Mouse (Mus musculus) gastrocnemius, postnatal 14 days (tissue): Measurements from ENCODE around the gene Ablim2. TPM values are rescaled to one million over a fixed set of nuclear protein-coding genes. Genes with fewer than 3 reads are reported as not detected.

Experiments
- DNase-seq: peaks from one replicate; pipeline ENCODE4 v3.0.0; 2021; ENCODE audit warnings: mixed read lengths
- intact Hi-C: fragments of 180-260 bp; cut with DNase I; formaldehyde crosslinking; loops from one replicate; pipeline ENCODE4 v1.15.1; 2025; ENCODE audit warnings: low total_unique reads
- total RNA-seq, 2 experiments: library from RNA; stranded (reverse); gene quantifications; 2 replicates each; pipeline ENCODE4 v1.2.3; 2021

Ablim2 gene
- total RNA-seq, 2 experiments from 2014 or later: 36.0 to 41.7 TPM

DNA sequence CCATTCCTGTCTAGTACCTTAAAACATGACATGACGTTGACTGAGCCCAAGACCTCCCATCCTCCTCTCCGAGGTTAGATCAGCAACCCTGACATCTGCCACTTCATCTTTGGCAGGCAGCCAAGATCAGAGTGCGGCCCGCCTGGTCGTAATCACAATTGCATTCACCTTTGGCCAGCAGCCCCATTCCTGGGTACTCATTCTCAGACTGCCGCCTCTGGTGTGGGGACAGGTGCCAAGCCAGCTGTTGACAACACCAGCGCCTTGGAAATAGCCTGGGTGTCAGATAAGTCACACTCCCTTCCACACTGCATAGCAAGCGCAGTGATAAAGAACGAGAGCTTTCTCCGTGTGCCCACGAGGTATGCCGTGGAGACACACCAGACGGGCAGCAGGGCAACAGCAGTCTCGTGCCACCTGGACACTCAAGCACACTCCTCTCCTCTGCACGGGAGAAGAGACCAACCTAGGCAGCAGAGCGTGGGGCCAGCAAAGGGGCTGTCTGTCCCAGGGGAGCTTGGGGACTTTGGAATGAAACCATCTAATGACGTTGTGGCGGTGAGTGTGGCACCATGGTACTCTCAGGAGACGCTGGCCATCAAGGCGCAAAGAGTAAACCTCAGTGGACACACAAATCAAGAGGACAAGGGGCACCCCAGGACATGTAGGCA is 20.3 kb upstream of the Ablim2 start:
- intact Hi-C loops: no loop called here
- peak; percentile 59 for DNase-seq

DNA sequence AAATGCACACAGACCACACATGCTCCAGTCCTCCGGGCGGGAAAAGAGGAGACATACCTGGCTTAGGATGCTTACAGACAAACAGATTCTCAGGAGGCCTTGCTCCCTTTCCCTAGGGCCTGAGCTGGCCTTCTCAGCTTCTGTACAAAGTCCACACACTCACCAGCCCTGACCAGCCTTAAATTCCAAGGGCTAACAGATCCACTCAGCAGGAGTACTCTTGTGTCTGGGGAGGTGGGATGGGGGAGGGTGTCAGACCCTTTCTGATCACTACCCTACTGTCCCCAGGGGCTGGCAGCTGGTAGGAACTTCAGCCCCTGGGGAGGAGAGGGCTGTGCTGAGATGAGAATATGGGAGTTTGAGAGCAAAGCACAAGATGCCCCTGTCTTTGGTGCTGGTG is 18.7 kb upstream of the Ablim2 start:
- intact Hi-C loops: no loop called here
- no peak for DNase-seq

DNA sequence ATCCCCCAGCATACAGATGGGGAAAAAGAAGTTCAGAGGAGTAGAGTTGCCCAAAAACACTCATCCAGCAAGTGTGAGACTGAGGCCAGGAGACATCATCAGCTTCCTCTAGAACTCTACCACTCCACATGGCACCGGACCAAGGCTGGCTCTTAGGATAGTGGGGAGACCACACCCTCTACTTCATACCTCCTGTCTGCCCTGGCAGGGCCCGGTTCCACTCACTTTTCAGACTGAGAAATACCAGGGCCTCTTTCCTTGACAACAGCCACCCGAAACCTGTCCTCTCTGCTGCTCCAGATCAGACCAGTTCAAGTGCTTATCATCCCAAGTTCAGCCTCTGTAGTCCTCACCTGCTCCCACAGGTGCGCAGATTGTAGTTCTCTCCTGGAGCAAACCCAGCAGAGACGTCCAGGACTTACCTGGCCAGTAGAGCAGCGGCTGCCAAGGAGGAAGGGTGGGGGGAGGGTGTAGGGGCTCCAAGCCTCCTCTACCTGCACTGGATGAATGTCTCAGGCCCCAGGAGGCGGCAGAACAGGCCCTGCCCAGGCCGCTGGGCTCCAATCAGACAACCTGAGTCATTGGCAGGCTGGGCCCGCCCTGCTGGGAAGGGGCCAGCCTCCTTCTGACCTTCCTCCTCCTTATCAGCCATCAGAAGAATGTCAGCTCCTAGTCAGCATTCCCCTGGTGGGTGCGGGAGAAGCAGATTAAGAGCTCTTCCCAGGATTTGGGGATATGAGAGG is 18.0 kb upstream of the Ablim2 start, which contains the start of gene Sh3tc1:
Gene Sh3tc1 (minus strand): TSS at position 452 of the 743 bp plus-strand sequence.
- intact Hi-C loops: no loop called here
- DNase-seq: no peak

DNA sequence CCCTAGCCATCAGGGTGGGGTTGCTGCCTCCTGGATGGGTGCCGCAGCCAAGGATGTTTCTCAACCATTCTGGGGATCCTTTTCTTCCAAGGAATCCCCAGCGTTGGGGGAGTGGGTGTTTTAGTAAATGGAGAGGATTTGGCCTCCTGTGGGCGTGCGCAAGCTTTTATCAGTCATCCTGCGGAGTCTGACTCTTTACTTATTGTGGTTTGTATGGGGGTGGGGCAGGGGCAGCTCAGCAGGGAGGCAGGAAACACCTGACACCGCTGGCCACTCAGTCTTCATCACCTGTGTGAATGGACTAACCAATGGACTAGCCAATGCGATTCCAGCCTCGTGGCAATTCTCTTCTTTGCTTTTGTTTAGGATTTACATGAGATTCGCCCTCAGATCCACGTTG is 17.0 kb upstream of the Ablim2 start:
- intact Hi-C loops: no loop called here
- no peak for DNase-seq

DNA sequence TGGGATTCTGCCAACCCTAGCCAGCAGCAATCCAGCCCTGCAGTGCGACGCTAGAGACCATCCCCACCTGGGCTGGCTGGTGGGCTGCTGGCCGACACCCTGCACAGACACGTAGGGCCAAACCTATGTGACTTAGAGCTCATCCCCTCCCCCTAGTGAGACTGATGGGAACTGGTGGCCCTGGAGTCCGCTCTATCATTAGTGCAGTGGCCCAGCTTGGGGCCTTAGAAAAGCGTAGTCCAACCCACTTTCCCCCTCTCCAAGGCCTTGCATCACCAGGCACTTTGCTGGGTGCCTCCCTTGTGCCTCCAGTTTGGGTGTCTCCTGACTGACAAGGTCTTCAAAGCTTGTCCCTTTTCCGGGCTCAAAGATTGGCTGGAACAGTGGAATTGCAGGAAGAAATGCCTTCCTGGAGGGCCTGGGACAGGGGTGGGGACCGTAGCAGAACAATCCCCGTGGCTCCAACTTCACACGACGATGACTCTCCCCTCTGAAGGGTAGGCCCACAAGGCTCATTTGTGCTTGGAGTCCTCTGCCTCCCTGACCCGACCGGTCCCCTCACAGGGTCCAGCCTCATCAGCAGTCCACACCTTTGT is 16.4 kb upstream of the Ablim2 start:
- intact Hi-C loops: no loop called here
- no peak for DNase-seq

DNA sequence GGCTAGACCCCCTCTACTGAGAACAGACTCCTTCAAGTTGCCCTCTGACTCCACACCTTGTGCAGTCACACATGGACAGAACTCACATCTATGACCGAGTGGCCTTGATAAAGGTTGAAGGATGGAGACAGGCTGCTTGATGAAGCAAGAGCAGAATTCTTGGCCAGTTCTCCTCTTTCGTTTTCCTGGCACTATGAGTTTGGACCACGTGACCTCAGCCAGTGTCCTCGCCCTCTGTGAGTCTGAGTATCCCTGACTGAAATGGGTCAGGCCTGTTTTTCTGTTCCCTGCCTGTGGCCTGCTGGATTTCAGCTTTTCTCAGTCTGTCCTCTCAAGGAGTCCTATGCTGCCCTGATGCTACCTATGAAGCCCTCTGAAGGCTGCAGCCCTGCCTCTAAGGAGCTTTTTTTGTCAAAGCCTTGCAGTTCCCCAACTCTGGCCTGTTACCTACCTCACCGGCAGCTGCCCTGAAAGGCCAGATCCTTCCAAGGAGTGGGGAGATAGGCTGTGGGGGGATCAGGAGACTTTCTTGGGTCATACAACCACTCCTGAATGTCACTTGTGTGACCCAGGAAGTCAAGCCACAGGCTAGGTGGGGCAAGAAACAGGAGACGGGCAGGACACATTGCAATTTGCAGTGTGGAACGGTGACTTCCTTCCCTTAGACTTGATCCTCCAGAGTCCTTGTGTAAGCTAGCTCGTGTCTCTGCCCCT is 14.3 kb upstream of the Ablim2 start:
- DNase-seq: peak; percentile 55

DNA sequence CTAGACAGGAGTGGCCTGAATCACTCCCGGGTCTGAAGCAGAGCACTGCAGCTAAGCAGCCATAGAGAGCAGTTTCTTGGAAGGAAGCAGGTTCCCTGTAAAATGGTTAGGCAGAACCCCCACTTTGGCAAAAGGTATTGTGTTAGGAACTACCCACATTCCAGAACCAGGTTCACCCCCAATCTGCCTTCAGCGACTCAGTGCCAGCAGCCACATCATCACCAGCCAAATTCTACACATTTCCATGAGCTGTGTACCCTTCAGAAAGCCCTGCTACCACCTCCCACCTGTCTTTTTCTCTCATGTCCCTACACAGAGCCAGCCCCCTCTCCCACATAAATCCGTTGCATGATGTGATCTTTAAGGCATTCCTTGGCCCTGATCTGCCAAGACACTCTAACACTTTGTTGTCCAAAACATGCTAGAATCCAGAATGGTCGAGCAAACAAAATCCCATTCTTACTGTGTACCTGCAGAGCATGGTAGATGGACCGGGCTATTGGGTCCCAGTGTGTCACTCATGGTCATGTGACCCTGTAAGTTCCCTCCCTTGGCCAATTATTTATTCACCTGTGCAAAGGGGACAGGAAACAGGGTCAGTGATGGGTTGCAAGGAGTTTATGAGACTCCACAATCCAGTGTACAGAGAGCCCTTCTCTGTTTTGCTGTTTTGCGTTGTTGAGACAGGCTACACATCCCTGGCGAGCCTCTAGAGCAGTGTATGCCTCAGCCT is 13.5 kb upstream of the Ablim2 start:
- DNase-seq: no peak
- intact Hi-C loops: no loop called here

More for the DNA sequence above, 14.3 kb upstream of the Ablim2 start:
- intact Hi-C loops: no loop called here

DNA sequence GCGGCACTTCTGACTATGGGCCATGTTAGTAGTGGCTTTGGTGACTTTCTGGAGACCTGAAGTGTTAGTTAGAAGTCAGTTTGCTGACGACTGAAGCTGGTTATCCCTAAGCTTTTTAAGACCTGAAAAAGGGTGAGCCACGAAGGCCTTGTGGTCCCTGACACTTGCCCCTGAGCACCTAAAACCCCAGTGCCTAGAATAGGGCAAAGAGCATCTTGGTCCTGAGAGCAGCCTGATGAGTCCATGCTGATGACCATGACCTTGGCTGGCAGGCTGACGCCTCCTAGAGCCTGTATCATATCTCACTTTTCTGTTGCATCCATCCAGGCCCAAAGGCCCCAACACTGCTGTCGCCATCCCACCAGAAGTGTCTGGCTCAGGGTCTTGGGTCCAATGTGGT is 12.3 kb upstream of the Ablim2 start:
- no peak for DNase-seq
- intact Hi-C loops: loop anchor here (5.0 kb wide), 1 partner anchor 67 kb away; no protein-coding TSS in a partner anchor

DNA sequence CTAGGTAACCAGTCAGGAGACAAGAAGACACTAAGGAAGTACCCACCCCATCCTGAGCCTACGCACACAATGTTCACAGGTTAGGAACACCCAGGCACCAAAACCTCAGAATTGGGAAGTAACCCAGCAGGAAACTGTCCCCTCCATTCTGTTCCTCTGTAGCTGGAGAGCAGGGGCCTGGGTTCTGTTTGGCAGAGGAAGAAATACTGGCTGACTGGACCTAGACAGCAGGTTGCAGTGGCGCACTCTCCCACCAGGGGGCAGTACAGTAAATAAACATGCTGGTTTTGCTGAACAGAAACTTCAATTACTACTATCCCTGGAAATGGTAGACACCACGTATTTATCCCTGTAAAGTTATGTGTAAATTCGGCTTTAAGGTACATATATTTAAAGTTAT is 10.8 kb upstream of the Ablim2 start:
- intact Hi-C loops: loop anchor here (5.0 kb wide), 1 partner anchor 65 kb away; no protein-coding TSS in a partner anchor
- DNase-seq: peak; percentile 72

DNA sequence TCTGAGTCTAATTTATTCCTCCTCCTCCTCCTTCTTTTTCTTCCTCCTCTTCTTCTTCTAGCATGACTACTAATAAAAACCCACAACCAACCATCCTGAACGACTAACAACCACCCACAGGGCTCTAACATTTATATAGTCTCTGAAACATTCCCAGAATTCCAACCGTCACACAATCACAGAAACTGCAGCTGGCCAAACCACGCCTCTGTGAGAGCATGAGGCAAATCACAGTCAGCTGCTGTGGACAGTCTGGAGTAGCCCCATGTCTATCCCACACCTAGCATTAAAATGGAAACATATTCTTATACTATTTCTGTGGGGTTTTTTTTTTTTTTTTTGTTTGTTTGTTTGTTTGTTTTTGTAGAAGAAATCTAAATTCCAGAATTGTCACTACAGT is 8.3 kb upstream of the Ablim2 start:
- DNase-seq: no peak
- intact Hi-C loops: loop anchor here (5.0 kb wide), 1 partner anchor 63 kb away; no protein-coding TSS in a partner anchor

DNA sequence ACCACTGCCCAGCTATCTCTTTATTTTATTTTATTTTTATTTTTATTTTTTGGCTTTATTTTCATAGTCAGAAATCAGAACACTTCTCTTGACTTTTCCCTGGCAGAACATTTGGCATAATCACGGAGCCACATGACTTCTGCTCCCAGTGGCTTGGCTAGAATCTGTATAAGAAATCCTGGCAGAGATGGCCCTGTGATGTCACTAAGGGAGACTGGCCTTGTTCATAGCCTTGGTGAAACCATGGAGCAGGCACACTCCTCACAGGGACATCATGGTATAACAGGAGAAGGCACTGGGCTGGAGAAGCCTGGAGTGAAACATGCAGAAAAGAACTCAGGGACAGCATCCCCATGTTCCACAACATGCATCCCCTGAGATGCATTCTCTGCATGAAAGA is 7.7 kb upstream of the Ablim2 start:
- intact Hi-C loops: loop anchor here (5.0 kb wide), 2 partner anchors 48 to 107 kb away; no protein-coding TSS in a partner anchor
- DNase-seq: no peak

DNA sequence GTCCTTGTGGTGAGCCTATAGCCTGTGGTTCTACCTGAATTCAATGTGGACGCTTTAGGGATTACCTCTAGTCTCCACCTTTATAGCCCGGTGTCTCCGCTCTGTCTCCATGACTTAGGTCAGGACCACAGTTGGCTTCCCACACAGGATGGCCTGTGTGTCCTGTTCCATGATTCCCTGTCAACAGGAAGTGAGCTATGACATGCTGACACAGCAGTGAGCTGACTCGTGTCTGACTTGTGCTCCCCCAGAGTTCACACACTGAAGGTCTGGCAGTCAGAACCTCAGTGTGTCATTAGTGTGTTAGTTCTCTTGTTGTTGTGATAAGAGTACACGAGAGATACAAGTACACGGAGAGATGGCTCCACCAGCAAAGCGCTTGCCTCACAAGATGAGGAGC is 6.7 kb upstream of the Ablim2 start:
- DNase-seq: no peak
- intact Hi-C loops: loop anchor here (5.0 kb wide), 2 partner anchors 49 to 106 kb away; no protein-coding TSS in a partner anchor

DNA sequence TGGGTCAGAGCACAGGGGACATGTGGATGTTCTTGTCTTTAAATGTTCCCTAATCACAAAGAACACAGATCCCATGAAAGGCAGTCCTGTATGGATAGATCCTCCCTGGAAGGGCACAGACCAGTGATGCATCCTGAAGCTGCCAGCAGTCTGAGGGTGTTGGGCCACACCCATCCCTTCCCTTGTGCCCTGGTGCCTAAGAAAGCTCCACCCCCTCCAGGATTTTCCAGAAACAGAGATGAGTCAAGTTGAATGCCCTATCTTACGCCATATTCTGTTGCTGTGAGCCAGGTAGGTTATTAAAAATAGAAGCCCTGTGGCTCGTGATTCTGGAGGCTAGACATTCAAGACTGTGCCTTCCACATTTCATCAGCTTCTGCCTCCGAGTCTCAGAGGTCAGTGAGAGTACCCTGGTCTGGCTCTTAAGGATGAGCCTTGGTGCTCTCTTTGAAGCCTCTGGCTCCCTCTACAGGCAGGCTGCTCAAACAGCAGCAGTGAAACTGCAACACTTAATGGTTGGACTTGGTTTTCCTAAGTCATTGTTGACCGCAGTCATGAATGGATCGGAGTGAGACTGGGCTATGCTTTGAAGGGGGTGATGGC is 2.4 kb upstream of the Ablim2 start:
- intact Hi-C loops: no loop called here
- peak; percentile 61 for DNase-seq

DNA sequence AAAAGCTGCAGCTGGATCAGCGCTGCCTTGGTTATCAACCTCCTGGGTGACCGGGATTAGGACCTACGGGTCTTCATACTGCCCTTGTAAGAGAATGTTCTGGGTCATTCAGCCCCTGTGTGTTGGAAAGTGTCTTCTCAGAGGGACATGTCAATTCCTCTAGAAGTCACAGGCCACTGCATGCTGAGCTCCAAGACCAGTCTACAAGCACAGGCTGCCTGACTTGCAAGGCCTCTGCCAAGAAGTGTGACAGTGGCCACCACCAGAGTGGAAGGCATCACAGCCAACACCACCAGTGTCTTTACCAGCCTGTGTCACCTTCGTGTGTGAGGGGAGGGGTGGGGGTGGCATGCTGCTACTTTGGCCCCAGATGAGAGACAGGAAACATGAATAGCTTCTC is 1.7 kb upstream of the Ablim2 start:
- intact Hi-C loops: no loop called here
- DNase-seq: no peak

DNA sequence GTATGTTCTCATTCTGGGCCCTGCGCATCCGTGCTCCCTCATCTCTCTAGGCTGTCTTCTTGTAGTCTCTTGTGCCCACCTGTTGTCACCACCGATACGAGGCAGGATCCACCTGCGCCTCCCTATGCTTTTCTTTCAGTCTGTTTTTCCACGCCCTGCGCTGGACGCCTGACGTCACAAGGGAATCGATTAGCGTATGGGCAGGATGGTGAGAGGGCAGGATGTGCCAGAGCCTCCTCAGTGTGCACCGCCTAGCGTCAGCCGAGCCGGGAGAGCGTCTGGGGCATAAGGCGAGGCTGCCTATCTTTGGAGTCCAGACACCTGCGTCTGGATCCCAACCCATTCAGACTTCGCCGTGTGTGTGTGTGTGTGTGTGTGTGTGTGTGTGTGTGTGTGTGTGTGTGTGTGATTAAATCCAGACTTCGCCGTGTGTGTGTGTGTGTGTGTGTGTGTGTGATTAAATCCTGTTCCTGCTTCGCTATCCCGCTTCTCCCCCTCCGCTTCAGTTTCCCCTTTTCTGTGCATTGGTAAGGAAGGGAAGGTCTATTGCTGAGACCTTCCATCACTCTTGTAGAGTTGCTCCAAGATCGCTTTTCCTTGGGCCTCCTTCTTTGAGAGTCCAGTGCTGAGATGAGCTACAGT is 562 bp upstream of the Ablim2 start:
- intact Hi-C loops: no loop called here
- DNase-seq: no peak

DNA sequence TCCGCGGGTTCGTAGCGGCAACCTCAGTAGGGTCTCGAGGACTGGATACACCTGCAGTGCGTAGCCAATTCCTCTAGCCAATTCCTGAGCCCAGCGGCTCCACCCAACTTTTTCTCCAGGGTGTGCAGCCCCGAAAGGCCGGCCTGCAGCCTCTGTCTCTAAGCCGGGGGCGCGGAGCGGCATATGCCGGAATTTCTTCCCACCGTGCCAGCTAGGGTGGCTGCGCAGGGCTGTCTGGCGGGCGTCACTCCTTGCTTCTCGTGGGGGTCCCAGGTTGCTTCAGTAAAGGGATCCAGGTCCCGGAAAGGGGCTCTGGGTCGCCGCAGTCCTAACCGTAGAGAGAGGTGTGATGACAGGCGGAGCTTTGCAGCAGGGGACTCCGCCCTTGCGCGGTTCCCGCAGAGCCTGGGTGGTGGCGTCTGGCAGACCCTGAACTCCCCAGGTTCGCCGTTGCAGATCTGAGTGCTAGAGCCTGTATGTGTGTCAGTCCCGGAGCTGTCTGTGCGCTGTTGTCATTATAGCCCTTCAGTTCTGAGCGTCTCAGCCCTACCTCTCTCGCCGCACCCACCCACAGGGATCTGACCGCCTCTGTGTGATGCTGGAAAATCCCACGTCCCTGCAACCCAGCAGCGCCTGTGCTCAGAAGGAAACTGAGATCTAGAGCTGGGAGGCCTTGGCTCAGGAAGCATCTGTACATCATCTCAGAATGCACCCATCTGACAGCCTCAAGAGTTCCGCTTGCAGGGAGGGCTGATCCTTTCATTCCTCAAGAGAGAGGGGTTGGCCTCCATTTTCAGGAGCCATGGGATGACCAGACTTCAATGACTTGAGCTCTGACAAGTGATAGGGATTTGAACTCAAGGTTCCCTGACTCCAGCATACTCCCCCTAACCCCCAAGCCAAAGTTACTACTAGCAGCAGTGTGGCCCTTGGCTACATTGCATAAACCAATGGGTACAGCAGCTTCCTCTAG is 687 bp downstream of the Ablim2 start:
- intact Hi-C loops: no loop called here
- DNase-seq: peak; percentile 28

DNA sequence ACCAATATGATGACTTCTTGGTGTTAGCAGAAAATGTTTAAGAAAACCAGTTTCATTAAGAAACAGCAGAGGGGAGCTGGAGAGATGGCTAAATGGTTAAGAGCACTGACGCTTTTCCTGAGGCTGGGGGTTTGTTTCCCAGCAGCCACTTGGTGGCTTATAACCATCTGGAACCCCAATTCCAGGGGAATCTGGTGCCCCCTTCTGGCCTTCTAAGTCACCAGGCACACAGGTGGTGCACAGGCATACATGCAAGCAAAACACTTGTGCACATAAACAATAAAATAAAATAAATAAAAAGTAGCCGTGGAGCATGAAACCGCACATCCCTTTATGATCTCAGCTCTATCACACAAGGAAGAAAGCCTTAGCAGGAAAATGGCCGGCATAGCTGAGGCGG is 3.6 kb downstream of the Ablim2 start:
- no peak for DNase-seq
- intact Hi-C loops: no loop called here
